Mouse (Mus musculus): ENCODE results near the gene Tmem88.
"Not testable (repeated sequence)": the region's sequence is repeated elsewhere in the genome, so short reads cannot be mapped to it uniquely, and the experiment has no call there.

Tmem88 gene

DNA sequence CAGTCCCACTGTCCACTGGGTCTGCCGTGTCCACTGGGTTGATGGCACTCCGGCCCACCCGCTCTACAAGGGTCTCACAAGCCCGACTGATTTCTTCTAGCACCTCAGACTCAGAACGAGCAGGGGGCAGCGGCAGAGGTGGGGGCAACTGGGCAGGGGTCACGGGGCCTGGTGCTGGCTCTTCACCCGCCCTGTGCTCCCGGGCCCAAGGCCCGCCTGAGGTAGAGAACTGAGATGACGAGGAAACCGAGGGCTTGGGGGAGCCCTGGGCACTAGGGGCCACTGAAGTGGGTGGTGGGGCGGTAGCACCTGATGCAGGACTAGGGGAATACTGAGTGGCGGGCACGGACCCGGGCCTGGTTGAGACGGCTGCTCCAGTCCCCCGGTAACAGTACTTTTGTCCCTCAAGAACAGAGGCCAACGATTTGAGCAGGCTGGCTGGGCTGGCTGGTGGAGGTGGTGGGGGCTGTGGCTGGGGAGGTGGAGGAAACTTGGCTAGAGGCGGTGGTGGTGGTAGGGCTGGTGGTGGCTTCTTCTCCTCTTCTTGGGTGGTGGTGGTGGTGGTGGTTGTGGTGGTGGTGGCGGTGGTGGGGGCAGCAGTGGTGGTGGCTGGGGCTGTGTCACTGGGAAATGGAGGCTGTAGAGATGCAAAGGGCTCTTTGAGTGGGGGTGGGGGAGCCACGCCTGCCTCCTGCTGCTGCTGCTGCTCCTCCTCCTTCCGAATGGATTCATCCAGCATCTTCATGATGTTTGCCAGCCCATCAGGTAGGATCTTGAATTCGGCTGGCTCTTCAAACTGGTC, 6.8 kb upstream of the Tmem88 start:
- DNase-seq (ENCODE audit: low read depth, low spot score): no peak

DNA sequence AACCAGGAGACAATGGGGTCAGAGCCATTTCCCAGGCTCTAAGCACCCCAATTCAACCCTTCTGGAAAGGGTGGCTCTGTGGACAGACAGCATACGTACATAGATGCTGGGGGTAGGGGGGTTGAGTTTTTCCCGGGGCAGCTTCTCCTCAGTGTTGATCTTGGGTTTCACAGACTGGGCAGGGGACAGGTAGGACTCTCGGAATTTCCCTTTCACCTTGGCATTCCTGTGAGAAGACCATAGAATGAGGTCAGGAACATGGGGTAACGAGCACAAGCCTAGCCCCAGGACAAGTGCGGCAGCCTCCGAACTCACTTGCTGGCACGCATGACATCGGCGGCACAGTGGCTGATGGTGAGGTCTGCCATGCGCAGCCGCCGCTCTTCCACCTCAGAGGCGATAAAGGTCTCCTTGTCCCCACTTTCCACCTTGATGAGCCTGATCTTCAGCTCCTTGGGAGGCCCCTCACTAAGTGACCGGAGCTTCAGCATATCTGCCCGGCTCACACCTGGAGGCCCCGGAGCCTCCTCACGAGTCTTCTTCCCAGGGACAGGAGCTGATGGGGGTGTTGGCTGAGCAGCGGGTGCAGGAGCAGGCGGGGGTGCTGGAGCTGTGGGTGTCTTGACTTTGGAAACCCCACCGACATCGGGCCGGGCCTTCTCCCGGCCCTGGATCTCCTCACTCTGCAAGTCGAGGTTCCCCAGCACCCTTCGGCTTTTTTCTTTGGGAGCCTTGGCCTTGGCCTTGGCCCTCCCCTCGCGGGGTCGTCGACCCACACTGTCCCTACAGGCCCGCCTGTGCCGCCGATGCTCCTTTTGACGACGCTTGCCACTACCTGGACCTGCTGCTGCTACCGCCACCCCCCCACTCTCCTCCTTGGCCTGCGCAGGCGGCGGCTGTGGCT, 5.9 kb upstream of the Tmem88 start:
- no peak for DNase-seq (ENCODE audit: low read depth, low spot score)

DNA sequence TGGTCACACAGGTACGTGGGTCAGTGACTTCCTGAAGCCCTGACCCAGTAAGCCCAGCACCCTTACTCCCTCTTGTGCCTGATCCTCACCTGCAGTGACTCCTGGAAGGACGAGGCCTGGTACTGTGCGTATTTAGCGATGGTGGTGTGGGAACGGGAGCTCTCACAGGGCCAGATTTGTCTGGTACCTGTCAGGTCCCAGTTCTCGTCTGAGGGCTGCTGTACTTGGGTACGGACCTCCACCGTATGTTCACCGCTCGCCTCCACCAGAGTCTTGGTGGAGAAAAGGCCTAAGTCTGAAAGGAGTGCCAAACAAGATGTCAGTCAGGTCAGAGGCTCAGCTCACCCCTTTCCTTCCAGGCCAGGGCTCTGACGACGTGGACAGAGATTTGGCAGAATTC, 4.0 kb upstream of the Tmem88 start:
- DNase-seq (ENCODE audit: low read depth, low spot score): no peak

DNA sequence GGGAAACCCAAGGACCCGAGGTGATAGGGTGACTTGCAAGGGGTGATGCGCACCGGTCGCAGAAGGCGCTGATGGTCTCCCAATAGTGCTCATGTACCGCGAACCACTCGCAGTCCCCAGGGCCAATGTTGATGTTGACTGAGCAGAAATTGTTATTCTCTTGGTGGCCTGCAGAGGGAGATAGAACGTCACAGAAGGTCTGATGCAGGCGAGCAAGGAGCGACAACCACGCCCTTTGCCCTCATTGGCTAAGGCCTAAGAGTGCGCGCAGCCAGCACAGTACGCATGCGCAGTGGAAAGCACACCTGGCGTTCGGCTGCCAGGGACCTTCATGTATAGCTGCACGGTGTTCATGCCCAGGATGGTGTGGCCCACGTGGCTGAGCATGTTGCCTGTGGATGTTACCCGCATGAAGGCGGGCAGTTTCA, 3.2 kb upstream of the Tmem88 start:
- peak; percentile 76 for DNase-seq (ENCODE audit: low read depth, low spot score)

DNA sequence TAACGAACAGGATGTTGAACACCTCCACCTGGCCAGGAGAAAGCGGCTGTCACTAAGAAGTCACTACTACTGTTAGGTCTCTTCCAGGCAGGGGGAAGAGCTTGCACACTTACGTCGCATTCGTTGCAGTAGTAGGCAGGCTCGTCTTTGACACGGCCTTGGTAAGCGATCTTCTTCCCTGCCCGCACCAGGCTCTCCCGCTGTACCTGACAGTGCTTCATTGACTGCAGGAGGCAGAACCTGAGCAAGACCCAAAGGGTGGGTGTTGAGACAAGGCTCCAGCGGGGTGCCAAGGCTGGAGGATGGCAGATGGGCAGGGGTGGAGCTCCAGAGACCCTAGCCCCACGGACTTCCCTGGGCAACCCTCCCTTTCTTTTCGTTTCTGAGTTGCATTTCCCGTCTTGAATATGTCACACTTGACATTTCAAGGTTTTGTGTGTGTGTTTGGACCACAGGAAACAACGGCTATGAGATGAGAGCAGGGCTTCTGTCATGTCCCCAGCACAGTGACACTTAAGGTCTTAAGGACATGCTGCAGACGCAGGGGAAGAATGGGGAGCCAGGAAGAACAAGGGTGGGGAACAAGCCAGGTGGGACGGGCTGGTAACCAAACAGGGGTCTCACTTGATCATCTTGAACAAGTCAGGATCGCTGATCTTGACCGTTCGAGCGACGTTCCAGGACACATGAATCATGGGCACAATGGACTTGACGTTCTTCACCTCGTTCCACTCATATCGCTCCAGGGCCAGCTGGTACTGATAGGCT, 2.2 kb upstream of the Tmem88 start:
- DNase-seq (ENCODE audit: low read depth, low spot score): no peak

DNA sequence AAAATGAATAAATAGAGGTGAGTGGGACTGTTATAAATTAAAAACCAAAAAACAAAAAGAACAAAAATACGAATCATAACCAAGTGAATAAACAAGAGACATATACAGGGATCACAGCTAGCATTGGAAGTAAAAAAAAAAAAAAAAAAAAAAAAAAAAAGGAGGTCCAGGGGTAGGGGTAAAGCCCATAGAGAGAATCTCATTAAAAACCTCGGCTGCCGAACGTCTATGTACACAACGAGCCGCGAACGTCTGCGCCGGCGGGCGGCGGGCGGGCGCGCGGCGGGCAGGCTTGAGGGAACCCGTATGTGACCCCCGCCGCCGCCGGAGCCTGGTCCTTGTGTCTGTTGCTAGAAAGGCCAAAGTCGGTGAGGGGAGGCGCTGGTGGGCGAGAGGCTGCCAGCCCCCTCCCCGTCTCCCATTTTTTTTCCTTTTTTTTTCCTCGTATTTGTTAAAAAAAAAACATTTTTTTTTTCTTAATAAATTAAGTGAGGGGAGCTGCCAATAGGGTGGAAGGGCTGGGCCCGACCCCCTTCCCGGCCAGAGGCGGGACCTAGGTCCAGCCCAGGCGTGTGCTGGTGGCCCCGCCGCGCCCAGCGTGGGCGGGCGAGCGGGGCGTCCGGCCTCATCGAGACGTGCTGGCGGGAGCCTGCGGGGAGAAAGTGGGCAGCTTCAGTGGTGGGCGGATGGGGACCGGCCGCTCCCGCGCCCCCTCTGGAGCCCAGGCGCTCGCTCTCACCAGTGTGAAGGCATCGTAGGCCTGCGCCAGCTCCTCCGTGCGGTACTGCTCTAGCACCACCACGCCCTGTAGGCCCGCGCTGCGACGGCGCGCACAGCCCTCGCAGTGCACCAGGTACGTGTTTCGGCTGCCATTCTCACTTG, 1.4 kb upstream of the Tmem88 start:
- no peak for DNase-seq (ENCODE audit: low read depth, low spot score)

DNA sequence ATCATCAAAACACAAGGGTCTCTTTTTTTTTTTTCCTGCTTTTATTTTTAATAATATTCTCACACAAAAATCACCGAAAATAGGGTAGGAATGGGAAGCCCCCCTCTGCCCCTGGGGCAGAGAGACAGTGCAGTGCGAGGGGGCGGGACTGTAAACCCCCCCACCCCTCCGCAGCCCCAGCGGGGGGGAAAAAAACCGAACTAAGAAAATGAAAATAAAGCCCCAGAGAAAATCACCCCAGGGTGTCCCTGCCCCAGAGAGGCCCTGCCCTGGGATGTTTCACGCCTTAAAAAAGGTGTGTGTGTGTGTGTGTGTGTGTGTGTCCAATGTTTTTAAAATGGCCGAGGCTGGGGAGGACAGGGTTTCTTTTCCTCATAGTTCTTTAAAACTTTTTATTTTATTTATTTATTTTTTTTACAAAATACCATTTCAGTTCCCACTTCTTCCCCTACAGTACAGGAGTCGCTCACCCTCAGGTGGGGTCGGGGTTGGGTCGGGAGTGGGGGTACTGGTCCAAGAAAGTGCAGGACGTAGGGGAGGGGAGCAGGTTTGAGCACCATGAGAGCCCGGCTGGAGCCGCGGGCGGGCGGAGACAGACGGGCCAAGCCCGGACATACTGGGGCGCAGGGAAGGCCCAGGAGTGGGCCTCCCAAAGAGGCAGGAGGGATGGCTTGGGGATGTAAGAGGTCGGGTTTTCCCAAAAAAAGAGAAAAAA, 609 bp upstream of the Tmem88 start:
- DNase-seq (ENCODE audit: low read depth, low spot score): no peak

DNA sequence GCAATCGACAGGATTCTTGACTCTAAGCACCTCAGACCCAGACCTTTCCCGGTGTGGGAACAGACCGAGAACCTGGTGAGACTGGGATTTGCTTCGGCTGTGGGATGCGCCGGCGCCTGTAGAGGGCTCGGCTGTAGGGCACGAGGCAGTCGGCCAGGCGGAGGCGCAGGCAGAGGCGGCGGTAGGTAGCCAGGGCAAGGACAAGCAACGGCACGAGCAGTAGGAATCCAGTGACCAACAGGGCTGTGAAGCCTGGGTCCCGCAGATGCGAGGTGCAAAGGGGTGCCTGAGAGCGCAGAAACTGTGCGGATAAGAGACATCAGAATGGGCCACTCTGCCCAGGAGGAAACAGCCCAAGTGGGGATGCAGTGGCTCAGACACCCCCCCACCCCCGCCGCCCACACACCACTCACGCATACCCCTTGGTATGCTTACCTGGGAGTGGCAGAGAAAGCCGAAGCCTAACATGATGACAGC, 415 bp downstream of the Tmem88 start:
- DNase-seq (ENCODE audit: low read depth, low spot score): no peak

DNA sequence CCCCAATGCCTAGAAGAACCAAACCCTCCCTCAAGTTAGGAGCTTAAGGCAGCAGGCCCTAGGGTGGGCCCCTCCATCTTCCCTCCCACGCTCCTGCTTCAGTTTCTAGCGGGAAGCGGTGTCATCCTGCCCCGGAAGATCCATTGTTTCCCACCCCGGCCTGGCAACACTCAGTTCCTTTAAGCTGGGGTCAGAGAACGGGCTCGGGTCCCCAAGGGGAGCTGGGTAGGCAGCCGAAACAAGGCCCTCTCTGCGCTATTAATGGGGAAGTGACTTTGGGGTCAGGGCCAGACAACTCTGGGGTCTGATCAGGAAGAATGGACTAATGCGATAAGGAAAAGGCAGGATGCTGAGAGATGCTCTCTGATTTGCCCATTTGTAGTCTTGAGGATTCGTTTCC, 1.3 kb downstream of the Tmem88 start:
- DNase-seq (ENCODE audit: low read depth, low spot score): no peak

DNA sequence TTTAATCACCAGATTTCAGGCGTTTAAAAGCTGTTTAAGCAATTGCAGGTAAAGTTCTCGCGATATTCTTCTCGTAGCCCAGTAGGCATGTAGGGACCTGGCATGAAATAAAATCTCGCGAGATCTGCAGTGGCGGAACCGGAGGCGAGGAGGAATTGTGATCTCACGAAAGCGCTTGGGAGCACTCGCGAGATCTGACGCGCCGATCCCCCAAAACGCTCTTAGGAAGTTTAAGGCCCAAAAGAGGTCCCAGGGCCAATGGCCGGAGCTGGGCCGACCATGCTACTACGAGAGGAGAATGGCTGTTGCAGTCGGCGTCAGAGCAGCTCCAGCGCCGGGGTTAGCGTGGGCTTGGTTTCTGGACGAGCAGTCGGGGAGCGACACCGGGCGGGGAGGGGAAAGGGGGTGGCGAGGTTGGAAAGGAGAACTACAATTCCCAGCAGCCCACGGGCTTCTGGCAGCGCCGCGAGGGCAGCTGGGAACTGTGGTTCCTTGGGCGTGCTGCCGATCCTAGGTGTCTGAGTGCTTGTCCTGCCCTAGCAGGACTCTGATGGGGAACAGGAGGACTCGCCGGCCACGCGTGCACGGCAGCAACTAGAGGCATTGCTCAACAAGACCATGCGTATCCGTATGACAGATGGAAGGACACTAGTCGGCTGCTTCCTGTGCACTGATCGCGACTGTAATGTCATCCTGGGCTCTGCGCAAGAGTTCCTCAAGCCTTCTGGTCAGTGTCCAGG, 2.2 kb downstream of the Tmem88 start:
- peak; percentile 99 for DNase-seq (ENCODE audit: low read depth, low spot score)

DNA sequence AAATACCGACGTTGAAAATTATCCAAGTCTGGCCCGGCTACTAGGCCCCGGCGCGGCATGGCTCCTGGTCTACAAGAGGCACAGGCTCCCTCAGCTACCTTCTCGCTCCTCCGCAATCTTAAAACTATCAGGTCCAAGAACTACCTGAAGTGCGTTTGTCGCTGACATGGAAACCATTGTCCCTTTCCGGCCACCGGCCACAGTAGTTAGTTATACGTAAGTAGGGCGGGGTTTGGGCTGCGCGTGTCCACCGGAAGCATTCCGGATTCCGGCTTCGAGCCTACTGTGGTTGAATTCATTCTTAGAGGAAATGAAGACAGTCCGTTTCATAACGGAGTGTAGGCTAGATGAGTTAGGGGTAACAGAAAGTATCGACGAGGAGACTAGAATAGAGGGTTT, 2.8 kb downstream of the Tmem88 start, which contains the start of the genes Naa38 and Cyb5d1:
Gene Naa38 (plus strand): TSS at position 253 of the 399 bp plus-strand sequence.
Gene Cyb5d1 (minus strand): TSS at position 397 of the 399 bp plus-strand sequence.
- DNase-seq (ENCODE audit: low read depth, low spot score): peak; percentile 91

DNA sequence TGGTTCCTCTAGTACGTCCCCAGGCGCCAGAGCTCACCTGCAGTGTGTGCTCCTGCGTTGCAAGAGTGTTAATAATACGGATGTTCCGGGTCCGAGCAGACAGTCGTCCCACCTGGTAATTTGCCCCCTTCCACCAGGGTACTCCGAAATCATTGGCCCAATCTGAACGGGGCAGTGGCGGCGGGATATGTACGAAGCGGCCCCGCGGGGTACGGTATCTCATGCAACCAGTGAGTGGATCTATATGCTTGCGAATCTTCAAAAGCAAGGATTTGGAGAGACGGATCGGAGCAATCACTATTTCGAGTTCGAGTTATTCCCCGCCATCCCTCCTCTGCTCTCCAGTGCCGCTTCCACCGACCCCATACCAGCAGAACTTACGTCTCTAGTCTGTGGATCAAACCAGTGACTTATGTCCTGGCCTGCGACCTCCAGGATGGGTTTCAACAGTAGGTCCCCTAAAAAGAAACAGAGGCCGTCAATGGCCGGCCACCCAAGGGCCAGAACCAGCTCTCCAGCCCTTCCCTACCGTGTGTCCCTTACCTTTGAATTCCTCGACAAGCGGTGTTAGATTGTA, 3.4 kb downstream of the Tmem88 start:
- DNase-seq (ENCODE audit: low read depth, low spot score): not testable (repeated sequence)

DNA sequence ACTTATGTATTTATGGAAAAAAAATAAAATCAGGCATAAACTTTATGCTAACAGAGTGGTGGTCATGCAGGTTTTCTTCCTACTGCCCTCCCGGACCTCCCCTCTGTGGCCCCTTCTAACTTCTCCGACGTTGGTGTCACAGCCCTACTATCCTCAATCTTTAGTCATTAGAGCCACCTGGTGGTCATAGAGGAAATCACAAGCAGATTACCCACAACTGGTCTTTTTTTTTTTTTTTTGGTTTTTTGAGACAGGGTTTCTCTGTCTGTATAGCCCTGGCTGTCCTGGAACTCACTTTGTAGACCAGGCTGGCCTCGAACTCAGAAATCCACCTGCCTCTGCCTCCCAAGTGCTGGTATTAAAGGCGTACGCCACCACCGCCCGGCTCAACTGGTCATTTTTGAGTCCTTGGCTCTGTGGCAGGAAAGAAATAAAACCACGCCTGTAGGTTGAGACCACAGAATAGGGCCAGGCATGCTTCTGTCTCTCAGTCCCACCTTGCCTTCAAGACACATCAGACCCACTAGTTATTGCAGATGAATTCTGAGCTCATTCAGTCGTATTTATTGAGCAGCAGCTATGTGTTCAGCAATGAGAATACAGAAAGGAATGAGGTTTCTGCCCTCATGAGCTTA, 7.5 kb downstream of the Tmem88 start:
- DNase-seq (ENCODE audit: low read depth, low spot score): peak; percentile 85

DNA sequence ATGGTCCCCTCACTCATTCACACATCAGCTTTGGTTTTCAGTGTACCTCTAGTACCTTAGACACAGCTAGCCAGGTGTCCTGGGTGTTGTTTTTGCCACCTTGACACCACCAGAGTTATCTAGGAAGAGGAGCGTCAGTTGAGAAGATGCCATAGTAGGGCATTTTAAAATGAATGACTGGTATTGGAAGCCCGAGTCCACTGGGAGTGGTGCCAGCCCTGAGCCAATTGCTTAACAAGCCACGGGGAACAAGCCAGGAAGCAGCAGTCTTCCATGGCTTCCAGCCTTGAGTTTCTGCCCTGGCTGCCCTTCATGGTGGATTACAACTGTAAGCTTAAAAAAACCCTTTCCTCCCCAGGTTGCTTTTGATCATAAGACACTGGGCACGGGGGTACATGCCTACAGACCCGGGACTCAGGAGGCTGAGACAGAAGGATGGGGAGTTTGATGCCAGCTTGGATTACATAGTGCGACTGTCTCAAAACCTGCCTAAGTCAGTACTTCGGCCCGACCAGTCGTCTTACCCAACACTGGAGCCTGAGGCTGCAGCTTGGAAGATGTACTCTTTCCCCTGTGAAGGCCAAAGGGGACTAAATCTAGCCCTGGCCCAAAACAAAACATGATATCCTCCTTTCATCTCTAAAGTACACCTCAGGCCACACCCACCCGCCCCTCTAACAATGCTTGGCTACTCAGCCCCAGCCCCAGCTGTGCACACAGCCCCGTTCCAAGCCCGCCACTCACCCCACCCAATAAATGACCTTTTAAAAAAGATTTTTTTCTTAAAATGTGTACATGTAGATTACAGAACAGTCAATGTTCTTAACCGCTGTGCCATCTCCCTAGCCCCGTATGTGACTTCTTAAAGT, 8.3 kb downstream of the Tmem88 start:
- peak; percentile 50 for DNase-seq (ENCODE audit: low read depth, low spot score)

DNA sequence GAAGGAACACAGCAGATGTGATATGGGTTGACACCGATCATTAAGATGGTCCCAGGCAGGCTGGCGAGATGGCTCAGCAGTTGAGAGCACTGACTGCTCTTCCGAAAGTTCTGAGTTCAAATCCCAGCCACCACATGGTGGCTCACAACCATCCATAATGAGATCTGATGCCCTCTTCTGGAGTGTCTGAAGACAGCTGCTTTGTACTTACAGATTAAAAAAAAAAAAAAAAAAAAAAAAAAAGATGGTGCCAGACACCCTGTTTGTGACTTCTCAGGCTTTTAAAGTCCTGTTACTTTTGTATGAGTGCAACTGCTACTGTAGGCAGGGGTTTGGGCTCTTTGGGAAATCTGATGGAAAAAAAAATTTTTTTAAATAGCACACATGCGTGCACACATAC, 9.4 kb downstream of the Tmem88 start:
- DNase-seq (ENCODE audit: low read depth, low spot score): no peak

DNA sequence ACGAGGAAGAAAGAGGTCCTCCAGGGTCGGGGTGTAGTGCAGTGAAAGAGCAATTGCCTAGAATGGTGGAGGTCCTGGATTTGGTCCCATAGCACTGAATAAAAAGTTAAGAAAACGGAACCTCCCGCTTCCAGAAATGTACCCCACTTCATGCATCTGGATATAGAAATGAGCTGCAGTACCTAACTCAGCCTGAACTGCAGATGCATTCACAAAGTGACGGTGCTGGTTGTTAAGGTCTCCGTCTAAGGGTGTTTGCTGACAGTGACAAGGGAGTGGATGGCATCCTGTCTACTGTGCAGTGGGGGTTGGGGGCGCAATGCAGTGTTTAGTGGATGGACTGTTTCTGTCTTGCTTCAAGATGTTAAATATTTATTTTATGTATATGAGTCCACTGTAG, 11.3 kb downstream of the Tmem88 start:
- no peak for DNase-seq (ENCODE audit: low read depth, low spot score)

DNA sequence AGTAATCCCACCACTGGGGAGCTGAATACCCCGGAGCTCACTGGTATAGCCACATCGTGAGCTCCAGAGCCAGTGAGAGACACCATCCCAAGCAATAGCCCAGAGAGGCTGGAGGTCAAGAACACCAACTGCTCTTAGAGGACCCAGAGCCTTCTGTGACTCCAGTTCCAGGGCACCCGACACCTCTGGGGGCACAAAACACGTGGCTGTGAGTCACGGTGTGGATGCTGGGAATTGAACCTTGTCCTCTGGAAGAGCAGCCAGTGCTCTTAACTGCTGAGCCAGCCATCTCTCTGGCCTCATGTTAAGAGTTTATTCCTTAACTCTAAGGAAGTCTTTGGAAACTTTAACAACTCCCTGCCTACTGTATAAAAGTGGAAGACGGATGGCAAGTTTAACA, 13.1 kb downstream of the Tmem88 start:
- no peak for DNase-seq (ENCODE audit: low read depth, low spot score)

All from 3T3-L1 (cell line).